Mouse (Mus musculus): ENCODE data around the gene Kdelc2.

- TF ChIP-seq MAFK (IDR thresholded peaks at IDR 0.05; ENCODE audit: insufficient read depth, low read depth, low read length) (no peak), CHD2 (IDR thresholded peaks at IDR 0.05; ENCODE audit: low read depth, low read length) (no peak), ZNF384 (IDR thresholded peaks at IDR 0.05; ENCODE audit: low read depth, low read length) (no peak), ZC3H11A (IDR thresholded peaks at IDR 0.05; ENCODE audit: borderline replicate concordance, low read depth, low read length) (no peak)
These were observed 5.3 kb downstream of the Kdelc2 start for GRCm38 (mm10) chr9:53389109-53389508.

All from ES-E14 (cell line).